Mouse (Mus musculus): ENCODE measurements at regions not wholly inside any gene's neighbourhood (a gene's known extent, or its start where the extent isn't known, plus 50 kb on each side); places are given as distances from the start of the nearest gene placed in this dataset.
"Not testable (repeated sequence)": the region's sequence is repeated elsewhere in the genome, so short reads cannot be mapped to it uniquely, and the experiment has no call there.

- TF ChIP-seq CTCF (IDR thresholded peaks at IDR 0.05; ENCODE audit: low read depth), result peak; percentile 26
- H3K4me2 ChIP-seq (replicated peaks; ENCODE audit: low read depth); H3K9ac ChIP-seq (ENCODE audit: low read depth, low read length); H3K4me1 ChIP-seq (replicated peaks; ENCODE audit: control insufficient read depth, insufficient read depth, low read length); H3K4me3 ChIP-seq (ENCODE audit: low read depth, low read length); H3K36me3 ChIP-seq (ENCODE audit: control insufficient read depth, insufficient read depth); H3K27me3 ChIP-seq (replicated peaks; ENCODE audit: control insufficient read depth, insufficient read depth, low read length); ATAC-seq; H3K9me3 ChIP-seq (ENCODE audit: control insufficient read depth); H3K27ac ChIP-seq (ENCODE audit: low read depth, low read length): not testable (repeated sequence)
- 49% methylated on average over 3 of the region's 4 CpGs for WGBS
These were observed 262.6 kb upstream of the Ywhaq start for GRCm38 (mm10) chr12:21680026-21680425.

DNA sequence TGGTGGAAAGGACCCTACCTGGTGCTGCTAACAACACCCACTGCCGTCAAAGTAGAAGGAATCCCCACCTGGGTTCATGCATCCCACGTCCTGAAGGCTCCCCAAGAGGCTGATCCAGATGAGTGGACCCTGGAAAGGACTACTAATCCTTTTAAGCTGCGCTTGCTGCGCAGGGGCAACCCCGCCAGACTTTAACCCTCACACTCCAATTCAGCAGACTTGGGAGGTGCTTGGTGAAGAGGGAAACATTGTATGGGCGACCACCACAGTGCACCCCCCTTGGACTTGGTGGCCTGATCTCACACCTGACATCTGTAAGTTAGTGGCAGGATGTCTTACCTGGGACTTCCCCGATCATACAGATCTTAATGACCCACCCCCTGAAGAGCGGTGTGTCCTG is 231.9 kb upstream of the Ywhaq start:
- not testable (repeated sequence) for H3K4me3 ChIP-seq (ENCODE audit: low read depth, low read length); H3K4me1 ChIP-seq (replicated peaks; ENCODE audit: control insufficient read depth, insufficient read depth, low read length); H3K27ac ChIP-seq (ENCODE audit: low read depth, low read length); H3K9me3 ChIP-seq (ENCODE audit: control insufficient read depth); H3K9ac ChIP-seq (ENCODE audit: low read depth, low read length); H3K36me3 ChIP-seq (ENCODE audit: control insufficient read depth, insufficient read depth); H3K27me3 ChIP-seq (replicated peaks; ENCODE audit: control insufficient read depth, insufficient read depth, low read length); ATAC-seq; H3K4me2 ChIP-seq (replicated peaks; ENCODE audit: low read depth)
- 85% methylated on average over 8 of the region's 8 CpGs for WGBS

DNA sequence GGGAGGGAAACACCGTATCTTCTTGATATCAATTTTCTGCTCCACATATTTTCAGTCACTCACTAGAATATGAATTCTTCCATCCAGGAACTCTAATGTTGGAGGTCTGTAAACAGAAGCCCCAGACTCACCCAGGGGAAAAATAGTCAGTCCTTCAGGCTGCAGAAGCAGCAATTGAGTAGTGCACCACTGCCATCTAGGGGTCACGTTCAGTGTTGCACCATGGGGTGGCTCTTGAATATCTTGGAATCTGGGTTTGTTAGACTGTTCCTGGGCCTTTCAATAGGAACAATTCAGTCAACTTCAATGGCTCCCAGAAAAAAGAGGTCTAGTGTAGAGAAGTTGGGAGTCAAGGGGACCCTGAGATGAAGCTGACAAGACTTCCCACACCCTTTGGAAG is 196.3 kb upstream of the Ywhaq start:
- TF ChIP-seq CTCF (IDR thresholded peaks at IDR 0.05; ENCODE audit: low read depth), result peak; percentile 87
- not testable (repeated sequence) for H3K4me1 ChIP-seq (replicated peaks; ENCODE audit: control insufficient read depth, insufficient read depth, low read length); H3K27ac ChIP-seq (ENCODE audit: low read depth, low read length); H3K36me3 ChIP-seq (ENCODE audit: control insufficient read depth, insufficient read depth); H3K9ac ChIP-seq (ENCODE audit: low read depth, low read length); ATAC-seq; H3K27me3 ChIP-seq (replicated peaks; ENCODE audit: control insufficient read depth, insufficient read depth, low read length); H3K4me2 ChIP-seq (replicated peaks; ENCODE audit: low read depth); H3K4me3 ChIP-seq (ENCODE audit: low read depth, low read length); H3K9me3 ChIP-seq (ENCODE audit: control insufficient read depth)
- whole genome bisulfite sequencing, result 11% methylated on average over 2 of the region's 2 CpGs

DNA sequence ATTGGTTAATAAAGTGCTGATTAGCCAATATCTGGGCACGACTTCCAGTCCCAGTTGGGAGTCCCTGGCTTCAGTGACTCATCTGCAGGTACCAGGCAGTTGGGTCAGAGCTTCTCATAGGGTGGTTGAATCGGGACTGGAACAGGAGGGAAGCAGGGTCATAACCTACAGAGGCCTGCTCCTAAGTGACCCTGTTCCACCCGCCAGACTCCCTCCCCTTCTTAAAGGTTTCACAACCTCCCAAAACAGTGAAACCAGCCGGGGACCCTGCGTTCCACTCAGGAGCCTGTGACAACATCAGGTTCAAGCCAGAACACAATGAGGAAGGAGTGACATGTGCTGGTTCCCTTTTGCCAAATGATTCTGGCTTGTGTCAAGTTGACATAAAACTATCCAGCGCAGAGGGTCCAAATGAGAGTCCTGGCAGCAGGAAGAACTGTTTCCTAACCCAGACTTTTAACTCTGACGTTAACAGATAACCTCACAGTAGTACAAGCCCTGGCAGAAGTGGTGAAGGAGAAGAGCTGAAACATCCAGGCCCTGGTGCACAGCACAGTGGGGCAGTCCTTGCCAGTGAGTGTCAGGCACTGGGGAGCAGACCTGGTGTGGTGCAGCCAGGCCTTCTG is 151.1 kb upstream of the Ywhaq start:
- no peak overlapping the region for H3K27ac ChIP-seq (ENCODE audit: low read depth, low read length)
- H3K4me2 ChIP-seq (replicated peaks; ENCODE audit: low read depth), result no peak overlapping the region
- no peak overlapping the region for H3K9ac ChIP-seq (ENCODE audit: low read depth, low read length)
- no peak for ATAC-seq
- H3K4me1 ChIP-seq (replicated peaks; ENCODE audit: control insufficient read depth, insufficient read depth, low read length), result no peaks in the 10 kb centered on the region
- no peak for TF ChIP-seq CTCF (IDR thresholded peaks at IDR 0.05; ENCODE audit: low read depth)
- H3K9me3 ChIP-seq (ENCODE audit: control insufficient read depth), result no peaks in the 10 kb centered on the region
- H3K36me3 ChIP-seq (ENCODE audit: control insufficient read depth, insufficient read depth), result no peaks in the 10 kb centered on the region
- no peak overlapping the region for H3K4me3 ChIP-seq (ENCODE audit: low read depth, low read length)
- no peaks in the 10 kb centered on the region for H3K27me3 ChIP-seq (replicated peaks; ENCODE audit: control insufficient read depth, insufficient read depth, low read length)
- WGBS, result 77% methylated on average over 7 of the region's 7 CpGs

DNA sequence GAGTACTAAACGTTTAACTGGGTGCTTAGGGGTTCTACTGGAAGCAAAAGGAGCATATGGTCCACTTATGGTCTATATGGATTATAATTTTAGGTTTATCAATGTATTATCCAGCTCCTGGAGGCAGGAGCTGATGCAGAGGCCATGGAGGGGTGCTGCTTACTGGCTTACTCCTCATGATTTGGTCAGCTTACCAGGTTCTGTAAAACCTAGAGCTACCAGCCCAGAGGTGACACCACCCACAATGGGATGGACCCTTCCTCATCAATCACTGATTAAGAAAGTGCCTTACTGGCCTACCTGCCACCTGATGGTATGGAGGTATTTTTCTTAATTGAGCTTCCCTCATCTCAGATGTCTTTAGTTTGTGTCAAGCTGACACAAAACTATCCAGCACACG is 126.5 kb upstream of the Ywhaq start:
- WGBS, result 48% methylated on average over 2 of the region's 2 CpGs
- not testable (repeated sequence) for H3K27ac ChIP-seq (ENCODE audit: low read depth, low read length); H3K4me3 ChIP-seq (ENCODE audit: low read depth, low read length); H3K4me1 ChIP-seq (replicated peaks; ENCODE audit: control insufficient read depth, insufficient read depth, low read length); H3K4me2 ChIP-seq (replicated peaks; ENCODE audit: low read depth); ATAC-seq; H3K36me3 ChIP-seq (ENCODE audit: control insufficient read depth, insufficient read depth); H3K9ac ChIP-seq (ENCODE audit: low read depth, low read length); H3K9me3 ChIP-seq (ENCODE audit: control insufficient read depth); H3K27me3 ChIP-seq (replicated peaks; ENCODE audit: control insufficient read depth, insufficient read depth, low read length)

GRCm38 (mm10) chr12:21543153-21543894 is 125.9 kb upstream of the Ywhaq start:
- Histone ChIP-seq H3K4me2 (replicated peaks; ENCODE audit: low read depth) (peak overlapping the region; percentile 79), H3K4me3 (ENCODE audit: low read depth, low read length) (peak overlapping the region; percentile 54), H3K9ac (ENCODE audit: low read depth, low read length) (peak overlapping the region; percentile 38)
- peak; percentile 79 for ATAC-seq
- H3K36me3 ChIP-seq (ENCODE audit: control insufficient read depth, insufficient read depth); H3K27me3 ChIP-seq (replicated peaks; ENCODE audit: control insufficient read depth, insufficient read depth, low read length); H3K4me1 ChIP-seq (replicated peaks; ENCODE audit: control insufficient read depth, insufficient read depth, low read length); H3K9me3 ChIP-seq (ENCODE audit: control insufficient read depth); H3K27ac ChIP-seq (ENCODE audit: low read depth, low read length): not testable (repeated sequence)
- WGBS, result 2% methylated on average over 32 of the region's 34 CpGs
